Mouse (Mus musculus): ENCODE data around the gene Prrg3. TPM values are rescaled to one million over a fixed set of nuclear protein-coding genes. Genes with fewer than 3 reads are reported as not detected.
A peak's percentile ranks its signal among the peaks of the same experiment; 100 is the strongest.

The Prrg3 gene
- polyA plus RNA-seq, 1 experiment: 14.0 TPM

GRCm38 (mm10) chrX:72009930-72010329, 47.5 kb downstream of the Prrg3 start:
- Histone ChIP-seq H3K4me3 (replicated peaks; ENCODE audit: insufficient read depth, low read depth, low read length) (no peak overlapping the region), H3K27ac (ENCODE audit: insufficient read depth, low read length) (no peak overlapping the region), H3K27me3 (ENCODE audit: control insufficient read depth, insufficient read depth, low read length) (no peaks in the 10 kb centered on the region), H3K4me1 (ENCODE audit: control insufficient read depth, insufficient read depth, low read length) (no peaks in the 10 kb centered on the region; the same call in 1 of the 2 replicates)
- TF ChIP-seq CTCF (IDR thresholded peaks at IDR 0.05; ENCODE audit: borderline replicate concordance, insufficient read depth, low read depth, low read length): no peak
- TF ChIP-seq POLR2A (IDR thresholded peaks at IDR 0.05; ENCODE audit: borderline replicate concordance, insufficient read depth, low read length): no peak
- no peak for DNase-seq

GRCm38 (mm10) chrX:72012236-72012635, 49.8 kb downstream of the Prrg3 start:
- H3K4me3 ChIP-seq (replicated peaks; ENCODE audit: insufficient read depth, low read depth, low read length): no peak overlapping the region
- peak; percentile 9 to 45 for DNase-seq
- H3K27ac ChIP-seq (ENCODE audit: insufficient read depth, low read length): no peak overlapping the region
- no peaks in the 10 kb centered on the region for H3K27me3 ChIP-seq (ENCODE audit: control insufficient read depth, insufficient read depth, low read length)
- H3K4me1 ChIP-seq (ENCODE audit: control insufficient read depth, insufficient read depth, low read length): no peaks in the 10 kb centered on the region; the same call in 1 of the 2 replicates
- 5% methylated on average over 9 of the region's 9 CpGs for WGBS
- TF ChIP-seq CTCF (IDR thresholded peaks at IDR 0.05; ENCODE audit: borderline replicate concordance, insufficient read depth, low read depth, low read length) (no peak), POLR2A (IDR thresholded peaks at IDR 0.05; ENCODE audit: borderline replicate concordance, insufficient read depth, low read length) (no peak)

- H3K4me3 ChIP-seq (replicated peaks; ENCODE audit: insufficient read depth, low read depth, low read length): no peak overlapping the region
- TF ChIP-seq POLR2A (IDR thresholded peaks at IDR 0.05; ENCODE audit: borderline replicate concordance, insufficient read depth, low read length) (no peak), CTCF (IDR thresholded peaks at IDR 0.05; ENCODE audit: borderline replicate concordance, insufficient read depth, low read depth, low read length) (peak; percentile 18; the same call in 1 of the 2 replicates)
- H3K27ac ChIP-seq (ENCODE audit: insufficient read depth, low read length): no peak overlapping the region
- no peaks in the 10 kb centered on the region for H3K27me3 ChIP-seq (ENCODE audit: control insufficient read depth, insufficient read depth, low read length)
- H3K4me1 ChIP-seq (ENCODE audit: control insufficient read depth, insufficient read depth, low read length): no peaks in the 10 kb centered on the region; the same call in 1 of the 2 replicates
- DNase-seq: peak; percentile 6 to 16
- 19% methylated on average over 3 of the region's 3 CpGs for WGBS
Observed at GRCm38 (mm10) chrX:72012804-72013203, 50.4 kb downstream of the Prrg3 start.

- WGBS: 79% methylated on average over 1 of the region's 1 CpGs
- no peak overlapping the region for H3K27ac ChIP-seq (ENCODE audit: insufficient read depth, low read length)
- no peak for TF ChIP-seq POLR2A (IDR thresholded peaks at IDR 0.05; ENCODE audit: borderline replicate concordance, insufficient read depth, low read length)
- no peak for TF ChIP-seq CTCF (IDR thresholded peaks at IDR 0.05; ENCODE audit: borderline replicate concordance, insufficient read depth, low read depth, low read length)
- no peak for DNase-seq
- no peak overlapping the region for H3K4me3 ChIP-seq (replicated peaks; ENCODE audit: insufficient read depth, low read depth, low read length)
- no peaks in the 10 kb centered on the region for H3K27me3 ChIP-seq (ENCODE audit: control insufficient read depth, insufficient read depth, low read length)
- no peaks in the 10 kb centered on the region for H3K4me1 ChIP-seq (ENCODE audit: control insufficient read depth, insufficient read depth, low read length)
Observed at GRCm38 (mm10) chrX:72022241-72022640, 59.8 kb downstream of the Prrg3 start.

Other genes with a start within 250 kb of the Prrg3 start
- gene Vma21, start 146.7 kb upstream of the Prrg3 start, polyA plus RNA-seq (2012; rRNA removed): 27.5 and 27.8 TPM in 2 replicates
- 1.2 and 1.3 TPM in 2 replicates for gene Gm1141, start 41.6 kb upstream of the Prrg3 start, polyA plus RNA-seq (2012; rRNA removed)
- gene Fate1, start 10.4 kb downstream of the Prrg3 start, polyA plus RNA-seq (2012; rRNA removed): 0.23 TPM in 1 of 2 replicates, not detected in the other
- 0.21 and 0.23 TPM in 2 replicates for gene Cnga2, start 29.2 kb downstream of the Prrg3 start, polyA plus RNA-seq (2012; rRNA removed)

Data from cerebellum, adult 2 months (tissue).